Mouse (Mus musculus) heart, postnatal 0 days (tissue): ENCODE measurements around the gene Elp5.

Source experiments
- CTCF ChIP-seq: IDR thresholded peaks from 2 replicates; pipeline ENCODE4 v1.5.1; 2016; ENCODE audit warnings: antibody characterized with exemption, control low read depth, low read depth
- EP300 ChIP-seq: IDR thresholded peaks from 2 replicates; pipeline ENCODE4 v1.6.1; 2016; ENCODE audit warnings: antibody characterized with exemption, low read depth

- TF ChIP-seq CTCF, result no peak
- no peak for TF ChIP-seq EP300
These were observed 18.8 kb upstream of the Elp5 start for GRCm38 (mm10) chr11:70001159-70001558.
